Mouse (Mus musculus) embryonic facial prominence, embryonic 15.5 days (tissue): Measurements from ENCODE around the gene Adamts14. TPM values are rescaled to one million over a fixed set of nuclear protein-coding genes. Genes with fewer than 3 reads are reported as not detected.
A peak's percentile ranks its signal among the peaks of the same experiment; 100 is the strongest.

Source experiments
- ATAC-seq: fragments of 200-750 bp; cut with Nextera tagmentation; 2 replicates; pipeline ENCODE4 v1.8.0; 2017; ENCODE audit warnings: low read depth, moderate TSS enrichment; ENCODE audit not compliant: insufficient number of reproducible peaks, low FRiP score, low TSS enrichment
- H3K27ac ChIP-seq: fragments of 300-500 bp; sonication (generic); replicated peaks from 2 replicates; pipeline ENCODE4 v1.5.1; 2015; ENCODE audit warnings: mild to moderate bottlenecking, inconsistent platforms
- H3K27me3 ChIP-seq: fragments of 300-500 bp; sonication (generic); 2 replicates; pipeline ENCODE4 v1.6.1; 2015; ENCODE audit warnings: inconsistent platforms
- H3K36me3 ChIP-seq: fragments of 300-500 bp; sonication (generic); 2 replicates; pipeline ENCODE4 v1.6.1; 2015; ENCODE audit warnings: mild to moderate bottlenecking, inconsistent platforms
- H3K4me1 ChIP-seq: fragments of 300-500 bp; sonication (generic); 2 replicates; pipeline ENCODE4 v1.6.1; 2015; ENCODE audit warnings: inconsistent platforms
- H3K4me2 ChIP-seq: fragments of 300-500 bp; sonication (generic); replicated peaks from 2 replicates; pipeline ENCODE4 v1.6.1; 2015; ENCODE audit warnings: mild to moderate bottlenecking, inconsistent platforms
- H3K4me3 ChIP-seq: fragments of 300-500 bp; sonication (generic); replicated peaks from 2 replicates; pipeline ENCODE4 v1.5.1; 2015; ENCODE audit warnings: mild to moderate bottlenecking, inconsistent platforms
- H3K9ac ChIP-seq: fragments of 300-500 bp; sonication (generic); 2 replicates; pipeline ENCODE4 v1.6.1; 2015; ENCODE audit warnings: inconsistent platforms
- H3K9me3 ChIP-seq: fragments of 300-500 bp; sonication (generic); replicated peaks from 2 replicates; pipeline ENCODE4 v1.6.1; 2016; ENCODE audit warnings: inconsistent platforms
- WGBS: fragments of 180-500 bp; shearing (Covaris S2); methylation state at CpG from one replicate; pipeline ENCODE4 v1.1.7; 2015; 5-methylcytosine and 5-hydroxymethylcytosine counted together
- polyA plus RNA-seq: library from polyadenylated mRNA; unstranded; fragments of >200 nt; fragmentation: Nextera tagmentation; extraction: Ambion mirVana; gene quantifications from 2 replicates; pipeline ENCODE4 v1.2.1, GENCODE M21; 2015

The Adamts14 gene
- polyA plus RNA-seq = 6.1 and 8.0 TPM in 2 replicates

- under 1% methylated on average over 65 of the region's 75 CpGs for WGBS
- Histone ChIP-seq H3K4me3 (peak within 1 kb of the TSS; percentile 58), H3K9me3 (no peaks in the 10 kb centered on the region), H3K27ac (peak within 1 kb of the TSS; percentile 77), H3K36me3 (no peaks in the 10 kb centered on the region), H3K27me3 (no peaks in the 10 kb centered on the region), H3K4me1 (peaks cover 47% of the 10 kb centered on the region), H3K9ac (peak within 1 kb of the TSS; percentile 60), H3K4me2 (peak within 1 kb of the TSS; percentile 85)
- ATAC-seq = peak; percentile 76
These were observed at the start of gene Adamts14 for GRCm38 (mm10) chr10:61273081-61273843. TSS of gene Adamts14 (minus strand) at chr10:61273438.

- no peak overlapping the region for H3K27ac ChIP-seq
- H3K27me3 ChIP-seq = no peaks in the 10 kb centered on the region
- WGBS = 86% methylated on average over 3 of the region's 3 CpGs
- H3K4me3 ChIP-seq = no peak overlapping the region
- peaks cover 20% of the 10 kb centered on the region for H3K36me3 ChIP-seq
- H3K4me2 ChIP-seq = no peak overlapping the region
- no peak for ATAC-seq
- no peaks in the 10 kb centered on the region for H3K4me1 ChIP-seq
- H3K9me3 ChIP-seq = no peaks in the 10 kb centered on the region
- H3K9ac ChIP-seq = no peak overlapping the region
These were observed 45.3 kb upstream of the Adamts14 start for GRCm38 (mm10) chr10:61318527-61318926.

- 49% methylated on average over 9 of the region's 9 CpGs for WGBS
- no peak overlapping the region for H3K9ac ChIP-seq
- no peak overlapping the region for H3K4me3 ChIP-seq
- H3K27me3 ChIP-seq = no peaks in the 10 kb centered on the region
- H3K27ac ChIP-seq = no peak overlapping the region
- no peak overlapping the region for H3K4me2 ChIP-seq
- no peaks in the 10 kb centered on the region for H3K9me3 ChIP-seq
- peaks cover 9% of the 10 kb centered on the region for H3K4me1 ChIP-seq
- peaks cover 12% of the 10 kb centered on the region for H3K36me3 ChIP-seq
- no peak for ATAC-seq
These were observed 42.2 kb upstream of the Adamts14 start for GRCm38 (mm10) chr10:61315324-61315880.

GRCm38 (mm10) chr10:61313750-61314149, 40.5 kb upstream of the Adamts14 start:
- Histone ChIP-seq H3K36me3 (no peaks in the 10 kb centered on the region), H3K4me1 (peaks cover 13% of the 10 kb centered on the region), H3K4me3 (no peak overlapping the region), H3K27ac (no peak overlapping the region), H3K9me3 (no peaks in the 10 kb centered on the region), H3K9ac (no peak overlapping the region), H3K4me2 (no peak overlapping the region), H3K27me3 (no peaks in the 10 kb centered on the region)
- no peak for ATAC-seq
- WGBS = 74% methylated on average over 7 of the region's 7 CpGs

GRCm38 (mm10) chr10:61312754-61313153, 39.5 kb upstream of the Adamts14 start:
- Histone ChIP-seq H3K27me3 (no peaks in the 10 kb centered on the region), H3K9ac (no peak overlapping the region), H3K36me3 (no peaks in the 10 kb centered on the region), H3K4me3 (no peak overlapping the region), H3K4me2 (no peak overlapping the region), H3K4me1 (peaks cover 17% of the 10 kb centered on the region), H3K9me3 (no peaks in the 10 kb centered on the region), H3K27ac (peak overlapping the region; percentile 60)
- no peak for ATAC-seq
- 34% methylated on average over 7 of the region's 7 CpGs for WGBS

- ATAC-seq = 0 out of 2 replicates have a peak, but pooled peaks have one; percentile 22
- Histone ChIP-seq H3K9me3 (no peaks in the 10 kb centered on the region), H3K4me1 (peaks cover 17% of the 10 kb centered on the region), H3K27me3 (no peaks in the 10 kb centered on the region), H3K27ac (peak overlapping the region; percentile 60), H3K4me3 (no peak overlapping the region), H3K4me2 (no peak overlapping the region), H3K36me3 (no peaks in the 10 kb centered on the region), H3K9ac (no peak overlapping the region)
- WGBS = 48% methylated on average over 6 of the region's 6 CpGs
These were observed 38.9 kb upstream of the Adamts14 start for GRCm38 (mm10) chr10:61312159-61312558.

GRCm38 (mm10) chr10:61308706-61309320, 35.6 kb upstream of the Adamts14 start:
- 39% methylated on average over 12 of the region's 12 CpGs for WGBS
- Histone ChIP-seq H3K9ac (no peak overlapping the region), H3K27ac (peak overlapping the region; percentile 69; the same call in 1 of the 2 replicates), H3K9me3 (no peaks in the 10 kb centered on the region), H3K27me3 (no peaks in the 10 kb centered on the region), H3K36me3 (no peaks in the 10 kb centered on the region), H3K4me2 (no peak overlapping the region), H3K4me1 (peaks cover 17% of the 10 kb centered on the region), H3K4me3 (no peak overlapping the region)
- no peak; the same call in 1 of the 2 replicates for ATAC-seq

- Histone ChIP-seq H3K36me3 (no peaks in the 10 kb centered on the region), H3K4me3 (no peak overlapping the region), H3K27ac (no peak overlapping the region), H3K4me2 (no peak overlapping the region), H3K4me1 (peaks cover 8% of the 10 kb centered on the region; the same call in 1 of the 2 replicates), H3K9me3 (no peaks in the 10 kb centered on the region), H3K27me3 (no peaks in the 10 kb centered on the region), H3K9ac (no peak overlapping the region)
- WGBS = 74% methylated on average over 13 of the region's 13 CpGs
- 0 out of 2 replicates have a peak, but pooled peaks have one; percentile 35 for ATAC-seq
These were observed 32.8 kb upstream of the Adamts14 start for GRCm38 (mm10) chr10:61305928-61306590.

- WGBS = 74% methylated on average over 6 of the region's 6 CpGs
- Histone ChIP-seq H3K4me1 (peaks cover 7% of the 10 kb centered on the region; the same call in 1 of the 2 replicates), H3K9me3 (no peaks in the 10 kb centered on the region), H3K36me3 (no peaks in the 10 kb centered on the region), H3K27me3 (no peaks in the 10 kb centered on the region), H3K9ac (no peak overlapping the region), H3K27ac (no peak overlapping the region), H3K4me3 (no peak overlapping the region), H3K4me2 (no peak overlapping the region)
- no peak for ATAC-seq
These were observed 30.8 kb upstream of the Adamts14 start for GRCm38 (mm10) chr10:61304046-61304445.

- Histone ChIP-seq H3K4me3 (no peak overlapping the region), H3K9me3 (no peaks in the 10 kb centered on the region), H3K36me3 (no peaks in the 10 kb centered on the region), H3K4me1 (no peaks in the 10 kb centered on the region), H3K9ac (no peak overlapping the region), H3K27me3 (no peaks in the 10 kb centered on the region), H3K27ac (no peak overlapping the region), H3K4me2 (no peak overlapping the region)
- WGBS = 53% methylated on average over 3 of the region's 3 CpGs
- ATAC-seq = no peak
These were observed 27.8 kb upstream of the Adamts14 start for GRCm38 (mm10) chr10:61300996-61301395.

GRCm38 (mm10) chr10:61297477-61297876, 24.2 kb upstream of the Adamts14 start, which contains the start of gene Prf1:
TSS of gene Prf1 (plus strand) at chr10:61297833.
- Histone ChIP-seq H3K27ac (no peak within 1 kb of the TSS), H3K4me2 (no peak within 1 kb of the TSS), H3K4me1 (no peaks in the 10 kb centered on the region), H3K9me3 (no peaks in the 10 kb centered on the region), H3K9ac (no peak within 1 kb of the TSS), H3K4me3 (no peak within 1 kb of the TSS), H3K36me3 (no peaks in the 10 kb centered on the region), H3K27me3 (no peaks in the 10 kb centered on the region)
- ATAC-seq = no peak
- WGBS = 87% methylated on average over 7 of the region's 7 CpGs
